Mouse (Mus musculus) MEL (cell line): Measurements from ENCODE around the gene Eri3. TPM values are rescaled to one million over a fixed set of nuclear protein-coding genes. Genes with fewer than 3 reads are reported as not detected.
A peak's percentile ranks its signal among the peaks of the same experiment; 100 is the strongest.

Experiments used
- DNase-seq: peaks from one replicate; pipeline ENCODE4 v3.0.0; 2011; ENCODE audit warnings: low read depth, low spot score
- H3K27ac ChIP-seq: 2 replicates; pipeline ENCODE4 v1.5.1; 2012; ENCODE audit warnings: low read depth, mild to moderate bottlenecking, control low read depth, low read length, moderate library complexity; ENCODE audit not compliant: control insufficient read depth
- H3K27me3 ChIP-seq, 2 experiments: fragments of 150-350 bp in 1 of 2; sonication (generic) in 1 of 2; 2 replicates each; pipeline ENCODE4 v1.6.1; 2012; ENCODE audit warnings: low read length in 2 of 2, mild to moderate bottlenecking in 2 of 2, improper control_type of control experiment in 1 of 2, moderate library complexity in 1 of 2; ENCODE audit not compliant: insufficient read depth in 2 of 2, control insufficient read depth in 1 of 2
- H3K36me3 ChIP-seq, 2 experiments: 2 replicates each; pipeline ENCODE4 v1.6.1; 2012 to 2014; ENCODE audit warnings: low read length in 2 of 2, improper control_type of control experiment in 1 of 2, inconsistent platforms in 1 of 2, mild to moderate bottlenecking in 1 of 2; ENCODE audit not compliant: insufficient read depth in 2 of 2, control insufficient read depth in 1 of 2
- H3K4me1 ChIP-seq, 2 experiments: fragments of 150-350 bp in 1 of 2; sonication (generic) in 1 of 2; 2 replicates each; pipeline ENCODE4 v1.6.1; 2012; ENCODE audit warnings: low read length in 2 of 2, improper control_type of control experiment in 1 of 2, mild to moderate bottlenecking in 1 of 2; ENCODE audit not compliant: insufficient read depth in 2 of 2, control insufficient read depth in 1 of 2
- H3K4me3 ChIP-seq, 2 experiments: fragments of 150-350 bp in 1 of 2; sonication (generic) in 1 of 2; 2 replicates each; pipeline ENCODE4 v1.5.1; 2012; ENCODE audit warnings: low read depth in 2 of 2, low read length in 2 of 2, mild to moderate bottlenecking in 2 of 2, moderate library complexity in 2 of 2, control low read depth in 1 of 2, improper control_type of control experiment in 1 of 2; ENCODE audit not compliant: control insufficient read depth in 1 of 2, insufficient read depth in 1 of 2
- H3K79me2 ChIP-seq: 2 replicates; pipeline ENCODE4 v1.6.1; 2012; ENCODE audit warnings: mild to moderate bottlenecking, low read length, moderate library complexity; ENCODE audit not compliant: control insufficient read depth, poor library complexity, insufficient read depth
- H3K9ac ChIP-seq: 2 replicates; pipeline ENCODE4 v1.6.1; 2012; ENCODE audit warnings: low read depth, mild to moderate bottlenecking, control low read depth, low read length, moderate library complexity; ENCODE audit not compliant: control insufficient read depth, poor library complexity, severe bottlenecking
- H3K9me3 ChIP-seq: fragments of 150-350 bp; sonication (generic); replicated peaks from 2 replicates; pipeline ENCODE4 v1.6.1; 2012; ENCODE audit warnings: mild to moderate bottlenecking, low read length, improper control_type of control experiment, moderate library complexity; ENCODE audit not compliant: insufficient read depth
- BHLHE40 ChIP-seq: IDR thresholded peaks from 2 replicates; pipeline ENCODE4 v1.6.1; 2012; ENCODE audit warnings: low read depth, mild to moderate bottlenecking, inconsistent platforms, low read length, improper control_type of control experiment, borderline replicate concordance
- CTCF ChIP-seq, 3 experiments: IDR thresholded peaks in 2 of 3; conservative IDR thresholded peaks in 1 of 3; 2 replicates each; pipeline ENCODE4 v1.5.1; 2011 to 2012; ENCODE audit warnings: low read length in 3 of 3, low read depth in 2 of 3, mild to moderate bottlenecking in 2 of 3, improper control_type of control experiment in 1 of 3, inconsistent platforms in 1 of 3, mixed read lengths in 1 of 3, moderate library complexity in 1 of 3; ENCODE audit not compliant: control insufficient read depth in 1 of 3, insufficient read depth in 1 of 3, poor library complexity in 1 of 3, severe bottlenecking in 1 of 3
- ELF1 ChIP-seq: IDR thresholded peaks from 2 replicates; pipeline ENCODE4 v1.6.1; 2014; ENCODE audit warnings: low read depth, mild to moderate bottlenecking, inconsistent platforms, low read length, improper control_type of control experiment, moderate library complexity
- GABPA ChIP-seq: IDR thresholded peaks from 2 replicates; pipeline ENCODE4 v1.6.1; 2012; ENCODE audit warnings: low read depth, mild to moderate bottlenecking, inconsistent platforms, low read length, improper control_type of control experiment, moderate library complexity
- GATA1 ChIP-seq: IDR thresholded peaks from 2 replicates; pipeline ENCODE4 v1.6.1; 2011; ENCODE audit warnings: low read depth, low read length, improper control_type of control experiment
- JUND ChIP-seq: IDR thresholded peaks from 2 replicates; pipeline ENCODE4 v1.6.1; 2011; ENCODE audit warnings: low read depth, mild to moderate bottlenecking, improper control_type of control experiment, low read length
- MAFK ChIP-seq: IDR thresholded peaks from 2 replicates; pipeline ENCODE4 v1.6.1; 2011; ENCODE audit warnings: low read depth, mild to moderate bottlenecking, low read length, improper control_type of control experiment, borderline replicate concordance
- MAZ ChIP-seq: IDR thresholded peaks from 2 replicates; pipeline ENCODE4 v1.6.1; 2012; ENCODE audit warnings: low read depth, mild to moderate bottlenecking, inconsistent platforms, low read length, improper control_type of control experiment
- NELFE ChIP-seq: IDR thresholded peaks from 2 replicates; pipeline ENCODE4 v1.6.1; 2011; ENCODE audit warnings: low read depth, low read length, improper control_type of control experiment
- POLR2AphosphoS2 ChIP-seq: IDR thresholded peaks from 2 replicates; pipeline ENCODE4 v1.6.1; 2011; ENCODE audit warnings: low read length, improper control_type of control experiment
- RAD21 ChIP-seq: IDR thresholded peaks from 2 replicates; pipeline ENCODE4 v1.6.1; 2011; ENCODE audit warnings: mild to moderate bottlenecking, low read depth, low read length, improper control_type of control experiment
- SIN3A ChIP-seq: IDR thresholded peaks from 2 replicates; pipeline ENCODE4 v1.6.1; 2012; ENCODE audit warnings: low read length, improper control_type of control experiment, inconsistent platforms
- SMC3 ChIP-seq: IDR thresholded peaks from 2 replicates; pipeline ENCODE4 v1.6.1; 2011; ENCODE audit warnings: low read depth, low read length, improper control_type of control experiment
- TCF12 ChIP-seq: IDR thresholded peaks from 2 replicates; pipeline ENCODE4 v1.6.1; 2014; ENCODE audit warnings: low read depth, mild to moderate bottlenecking, inconsistent platforms, low read length, improper control_type of control experiment, moderate library complexity
- UBTF ChIP-seq: IDR thresholded peaks from 2 replicates; pipeline ENCODE4 v1.6.1; 2012; ENCODE audit warnings: low read depth, mild to moderate bottlenecking, inconsistent platforms, low read length, improper control_type of control experiment, moderate library complexity, borderline replicate concordance; ENCODE audit not compliant: insufficient read depth
- USF1 ChIP-seq: IDR thresholded peaks from 2 replicates; pipeline ENCODE4 v1.6.1; 2014; ENCODE audit warnings: low read depth, mild to moderate bottlenecking, inconsistent platforms, low read length, improper control_type of control experiment, moderate library complexity
- ZC3H11A ChIP-seq: IDR thresholded peaks from 2 replicates; pipeline ENCODE4 v1.6.1; 2012; ENCODE audit warnings: low read depth, mild to moderate bottlenecking, inconsistent platforms, low read length, improper control_type of control experiment
- ZMIZ1 ChIP-seq: IDR thresholded peaks from 2 replicates; pipeline ENCODE4 v1.6.1; 2012; ENCODE audit warnings: low read depth, mild to moderate bottlenecking, inconsistent platforms, low read length, improper control_type of control experiment, moderate library complexity
- polyA plus RNA-seq, 2 experiments: library from polyadenylated mRNA; stranded (reverse) in 1 of 2; unstranded in 1 of 2; fragments of >175 nt in 1 of 2; fragments of >200 nt in 1 of 2; gene quantifications; 2 replicates each; pipeline versions ENCODE4 v1.2.1 to v1.2.4; 2012; ENCODE audit warnings: low replicate concordance in 2 of 2, low read depth in 1 of 2; ENCODE audit not compliant: insufficient read length in 2 of 2, insufficient read depth in 1 of 2, missing spikeins in 1 of 2
- total RNA-seq: library from RNA; depleted of rRNA; stranded (reverse); fragments of 300-350 nt; gene quantifications from 2 replicates; pipeline ENCODE4 v1.2.3, GENCODE M21; 2012

The Eri3 gene
- total and polyA plus RNA-seq, 3 experiments: 36.7 to 63.9 TPM; not detected in 1

- Histone ChIP-seq H3K36me3 (peaks cover 0 to 2% of the 10 kb centered on the region in 2 experiments; a peak in 1 of 4 replicates), H3K4me1 (0 out of 4 replicates have a peak, but pooled peaks cover 0 to 6% of the 10 kb centered on the region in 2 experiments), H3K9me3 (no peaks in the 10 kb centered on the region), H3K27ac (no peak overlapping the region), H3K27me3 (no peaks in the 10 kb centered on the region), H3K9ac (no peak overlapping the region), H3K4me3 (no peak overlapping the region)
- DNase-seq: peak; percentile 81
- TF ChIP-seq BHLHE40: no peak
- 0 out of 2 replicates have a peak, but pooled peaks have one; percentile 31 for TF ChIP-seq JUND
- TF ChIP-seq ZC3H11A: peak; percentile 91
- peak; percentile 25; the same call in 1 of the 2 replicates for TF ChIP-seq SIN3A
- TF ChIP-seq ELF1: peak; percentile 21; the same call in 1 of the 2 replicates
- TF ChIP-seq MAZ: peak; percentile 47; the same call in 1 of the 2 replicates
- no peak for TF ChIP-seq NELFE
- TF ChIP-seq UBTF: no peak
- TF ChIP-seq GABPA: no peak
- peak; percentile 81 to 92 (median 88) for TF ChIP-seq CTCF (IDR thresholded peaks at IDR 0.05 in 2 of 3, conservative IDR thresholded peaks at IDR 0.05 in 1 of 3; ENCODE audit: control insufficient read depth in 1 of 3, insufficient read depth in 1 of 3, low read depth in 2 of 3, low read length in 3 of 3, poor library complexity in 1 of 3, severe bottlenecking in 1 of 3)
- TF ChIP-seq RAD21: peak; percentile 95
- TF ChIP-seq ZMIZ1: 0 out of 2 replicates have a peak, but pooled peaks have one; percentile 23
- no peak for TF ChIP-seq TCF12
- peak; percentile 94 for TF ChIP-seq SMC3
- TF ChIP-seq GATA1: no peak
- peak; percentile 28; the same call in 1 of the 2 replicates for TF ChIP-seq POLR2AphosphoS2
- no peak for TF ChIP-seq MAFK
- TF ChIP-seq, all 39 proteins: peak for 10
- H3K79me2 ChIP-seq: peaks cover 7% of the 10 kb centered on the region
Observed at GRCm38 (mm10) chr4:117676903-117677302, 126.7 kb downstream of the Eri3 start.

GRCm38 (mm10) chr4:117680963-117681362 lies 130.8 kb downstream of the Eri3 start:
- no peaks in the 10 kb centered on the region for H3K27me3 ChIP-seq
- no peak overlapping the region for H3K27ac ChIP-seq
- peaks cover 8% of the 10 kb centered on the region for H3K79me2 ChIP-seq
- H3K9ac ChIP-seq: peak overlapping the region; percentile 75; the same call in 1 of the 2 replicates
- peak overlapping the region in 1 of 2 experiments; percentile 86; a peak in 3 of 4 replicates for H3K4me3 ChIP-seq
- H3K4me1 ChIP-seq: peaks cover 4 to 11% of the 10 kb centered on the region in 2 experiments; a peak in 3 of 4 replicates
- no peaks in the 10 kb centered on the region for H3K9me3 ChIP-seq
- DNase-seq: peak; percentile 37
- TF ChIP-seq USF1: no peak
- peak; percentile 50 for TF ChIP-seq SMC3
- peak; percentile 15 to 43 (median 32); a peak in 4 of 6 replicates for TF ChIP-seq CTCF (IDR thresholded peaks at IDR 0.05 in 2 of 3, conservative IDR thresholded peaks at IDR 0.05 in 1 of 3; ENCODE audit: control insufficient read depth in 1 of 3, insufficient read depth in 1 of 3, low read depth in 2 of 3, low read length in 3 of 3, poor library complexity in 1 of 3, severe bottlenecking in 1 of 3)
- TF ChIP-seq RAD21: peak; percentile 21
- H3K36me3 ChIP-seq: peaks cover 2 to 6% of the 10 kb centered on the region in 2 experiments; a peak in 3 of 4 replicates
